Mouse (Mus musculus) thymus, postnatal 4 days (tissue): ENCODE measurements around the gene Smco2.

ENCODE experiments used
- DNase-seq: peaks from one replicate; pipeline ENCODE4 v3.0.0; 2021

Smco2 gene

DNA sequence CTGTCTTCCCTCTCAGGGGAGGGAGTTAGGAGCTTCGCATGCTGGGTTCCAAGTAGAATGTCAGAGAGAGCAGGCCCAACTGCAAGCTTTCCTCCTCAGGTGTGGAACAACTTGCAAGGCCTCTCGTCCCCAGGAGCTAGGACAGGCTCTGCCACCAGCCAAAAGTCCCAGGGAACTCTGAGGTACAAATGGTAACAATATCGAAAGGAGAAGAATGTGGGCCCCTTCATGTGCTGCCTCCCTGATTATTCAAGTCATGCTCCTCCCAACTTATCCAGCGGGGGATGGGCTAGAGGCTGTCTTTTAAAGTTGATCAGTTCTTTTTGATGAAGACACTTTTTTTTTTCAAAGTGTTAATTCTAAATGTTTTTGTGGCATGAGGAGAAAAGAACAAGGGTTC, at the start of gene Smco2:
TSS of gene Smco2 (plus strand) at position 55 of the 400 bp plus-strand sequence.
- no peak for DNase-seq

DNA sequence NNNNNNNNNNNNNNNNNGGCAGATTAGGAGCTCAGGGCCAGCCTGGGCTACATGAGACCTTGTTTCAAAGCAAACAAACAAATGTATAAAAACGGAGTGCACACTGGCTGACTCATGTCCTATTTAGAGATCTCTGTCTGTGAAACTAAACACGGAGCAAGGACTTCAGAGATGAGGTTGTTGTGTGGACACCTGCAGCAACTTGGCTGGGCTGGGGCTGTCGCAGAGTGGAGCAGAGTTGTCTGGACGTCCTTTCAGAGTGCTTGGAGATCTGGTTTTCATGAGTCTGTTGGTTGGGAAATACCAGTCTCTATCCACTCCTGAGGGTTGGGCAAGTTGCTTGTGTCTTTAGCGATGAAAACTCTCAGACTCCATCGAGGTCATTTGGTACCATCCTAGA, 39.9 kb upstream of the Smco2 start:
- DNase-seq, result no peak

DNA sequence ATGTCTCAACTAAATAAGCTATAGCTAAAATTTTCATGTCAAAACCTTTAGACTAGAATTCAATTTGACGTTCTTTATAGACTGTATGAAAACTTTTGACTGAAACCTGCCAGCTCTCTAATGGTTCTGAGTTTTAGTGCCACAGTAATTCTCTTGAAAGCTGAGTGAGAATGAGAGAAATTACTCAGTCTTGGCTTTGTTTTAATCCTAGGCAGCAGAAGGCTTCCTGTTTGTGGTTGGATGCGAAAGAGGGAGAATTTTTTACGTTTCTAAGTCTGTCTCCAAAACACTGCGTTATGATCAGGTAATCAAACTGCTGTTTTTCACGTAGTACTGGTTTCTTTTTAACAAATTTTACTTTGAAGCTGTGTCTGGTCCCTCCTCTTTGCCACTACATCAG, 36.9 kb upstream of the Smco2 start:
- no peak for DNase-seq

DNA sequence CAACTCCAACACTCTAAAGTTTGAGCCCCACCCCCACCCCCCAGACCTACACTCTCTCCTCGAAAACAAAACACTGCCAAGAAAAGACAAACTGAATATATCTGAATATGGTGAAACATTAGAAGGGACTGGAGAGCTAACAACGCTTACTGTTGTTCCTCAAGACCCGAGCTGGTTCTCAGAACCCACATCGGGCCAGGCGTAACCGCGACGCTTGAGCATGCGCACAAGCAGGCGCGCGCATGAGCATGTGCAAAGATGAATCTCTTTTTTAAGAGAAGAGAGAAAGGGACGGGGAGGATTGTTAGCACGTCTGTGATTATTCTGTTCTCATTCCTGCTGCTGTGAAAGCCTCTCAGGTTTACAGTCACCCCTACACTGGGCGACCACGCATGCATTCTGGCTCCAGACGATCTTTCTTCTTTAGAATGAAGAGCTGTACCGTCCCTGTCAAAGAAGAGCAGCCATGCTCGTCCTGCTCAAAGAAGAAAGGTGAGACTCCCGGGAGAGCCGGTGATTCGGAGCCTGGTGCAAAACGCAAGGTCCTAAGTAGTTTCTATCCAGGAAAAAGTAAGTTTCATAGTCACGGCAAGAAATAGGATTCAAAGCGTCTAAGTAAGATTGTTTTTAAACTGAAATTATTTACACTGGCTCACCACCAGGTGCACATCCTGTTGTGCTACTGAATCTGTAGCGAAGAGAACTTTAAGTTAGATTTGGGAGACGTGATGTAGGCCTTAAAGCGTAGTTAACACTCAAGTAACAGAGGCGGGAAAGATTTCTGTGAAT, 29.5 kb upstream of the Smco2 start:
- DNase-seq, result no peak

DNA sequence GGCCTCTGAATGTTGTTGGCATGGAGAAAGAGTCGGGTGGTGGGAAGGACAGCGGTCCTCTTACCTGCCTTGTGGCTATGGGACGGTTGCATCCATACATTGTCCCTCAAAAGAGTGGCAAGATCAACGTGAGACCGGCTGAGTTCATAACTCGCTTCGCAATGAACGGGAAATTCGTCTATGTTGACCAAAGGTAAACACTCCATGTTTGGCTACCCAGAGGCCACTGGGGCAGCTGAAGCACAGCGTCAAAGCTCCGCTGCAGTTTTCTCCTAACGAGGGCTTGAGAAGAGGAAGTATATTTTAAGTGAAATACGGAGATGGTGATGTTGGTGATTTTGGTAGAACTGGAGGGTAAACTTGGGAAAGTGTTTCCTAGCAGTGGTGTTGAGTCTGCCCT, 27.9 kb upstream of the Smco2 start:
- no peak for DNase-seq

DNA sequence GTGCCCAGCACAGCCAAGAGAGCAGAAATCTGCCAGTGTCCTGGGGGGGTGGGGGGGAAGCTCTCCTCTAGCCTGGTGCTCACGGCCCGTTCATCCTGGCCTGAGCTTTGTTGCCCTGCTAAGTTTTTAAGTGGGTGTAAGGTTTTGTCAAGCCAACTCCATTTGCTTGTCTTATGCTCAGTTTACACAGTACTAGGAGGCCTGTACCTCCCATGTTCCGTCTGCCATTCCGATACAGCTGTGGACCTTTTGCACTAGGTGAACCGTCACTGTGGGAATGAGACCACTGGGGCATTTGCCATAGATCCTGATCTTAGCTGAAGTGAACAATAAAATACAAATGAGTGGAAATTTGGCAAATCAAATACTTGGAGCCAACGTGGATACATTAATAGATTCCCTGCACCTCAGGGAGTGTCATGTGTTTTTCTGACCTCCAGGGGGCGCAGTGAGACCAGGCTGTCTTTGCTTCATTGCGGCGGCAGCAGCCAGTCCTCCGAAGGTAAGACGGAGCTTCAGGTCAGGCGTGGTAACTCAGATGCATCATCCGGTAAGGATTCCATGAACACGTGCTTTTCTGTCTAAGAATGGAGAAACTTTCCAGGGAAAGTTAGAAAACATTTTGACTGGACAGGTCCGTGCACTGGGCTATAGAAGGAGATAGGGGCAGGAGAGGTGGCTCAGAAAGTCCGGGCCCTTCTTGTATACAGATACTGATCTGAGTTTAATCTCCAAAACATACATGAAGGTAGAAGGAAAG, 25.0 kb upstream of the Smco2 start:
- DNase-seq, result peak; percentile 78

DNA sequence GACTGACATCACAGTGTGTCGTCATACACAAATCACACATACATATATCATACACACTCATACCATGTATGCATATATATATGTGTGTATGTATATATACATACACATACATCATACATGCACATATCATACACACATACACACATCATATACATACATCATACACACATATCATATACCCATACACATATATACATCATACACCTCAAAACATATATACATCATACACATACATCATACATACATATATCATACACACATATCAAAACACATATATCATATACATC, 24.5 kb upstream of the Smco2 start:
- no peak for DNase-seq

DNA sequence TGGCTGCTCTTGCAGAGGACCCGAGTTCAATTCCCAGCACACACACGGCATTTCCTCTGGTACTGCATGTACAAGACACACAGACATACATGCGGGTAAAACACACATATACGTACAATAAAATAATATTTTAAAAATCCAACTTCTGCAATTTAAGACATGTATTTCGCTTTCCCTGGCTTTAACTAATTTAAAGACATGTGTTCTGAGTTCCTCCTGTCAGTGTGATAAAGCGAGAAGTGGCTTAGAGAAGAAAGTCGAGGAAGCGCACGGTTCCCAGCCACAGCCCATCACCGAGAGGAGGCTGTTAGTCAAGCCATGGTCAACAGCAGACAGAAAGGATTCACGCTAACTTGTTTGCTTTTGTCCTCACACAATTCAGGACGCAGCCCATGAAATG, 18.6 kb upstream of the Smco2 start:
- no peak for DNase-seq

DNA sequence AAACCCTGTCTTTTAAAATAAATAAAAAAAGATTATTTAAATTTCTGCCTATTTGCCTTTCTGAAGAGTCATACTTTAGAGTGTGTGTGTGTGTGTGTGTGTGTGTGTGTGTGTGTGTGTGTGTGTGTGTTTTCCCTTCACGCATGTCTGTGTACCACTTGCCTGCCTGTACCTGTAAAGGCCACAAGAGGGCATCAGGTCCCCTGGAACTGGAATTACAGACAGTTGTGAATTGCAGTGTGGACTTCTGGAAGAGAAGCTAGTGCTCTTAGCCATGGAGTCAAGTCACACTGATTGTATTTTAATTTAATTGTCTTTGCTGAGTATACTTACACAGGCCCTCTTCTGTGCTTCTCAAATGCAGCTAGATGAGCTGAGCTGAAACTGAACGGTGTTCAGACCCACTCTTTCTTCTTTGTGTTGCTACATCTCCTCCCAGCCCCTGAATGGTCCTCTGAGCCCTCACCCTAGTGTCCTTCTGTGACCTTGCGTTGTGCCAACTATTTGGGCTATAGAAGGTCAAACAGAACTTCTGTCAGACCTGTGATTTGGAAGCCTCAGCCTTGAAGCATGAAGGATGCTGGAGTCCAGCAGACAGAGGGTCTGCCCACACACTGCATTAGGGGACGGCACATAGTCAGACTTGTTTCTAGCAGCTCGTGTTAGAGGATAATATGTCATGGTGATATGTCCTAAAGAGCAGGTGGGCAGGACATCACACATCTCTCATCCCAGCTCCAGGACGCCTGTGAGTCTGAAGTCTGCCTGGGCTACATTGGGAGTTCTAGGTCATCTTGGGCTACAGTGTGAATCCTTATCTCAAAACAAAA, 16.2 kb upstream of the Smco2 start:
- peak; percentile 41 for DNase-seq

DNA sequence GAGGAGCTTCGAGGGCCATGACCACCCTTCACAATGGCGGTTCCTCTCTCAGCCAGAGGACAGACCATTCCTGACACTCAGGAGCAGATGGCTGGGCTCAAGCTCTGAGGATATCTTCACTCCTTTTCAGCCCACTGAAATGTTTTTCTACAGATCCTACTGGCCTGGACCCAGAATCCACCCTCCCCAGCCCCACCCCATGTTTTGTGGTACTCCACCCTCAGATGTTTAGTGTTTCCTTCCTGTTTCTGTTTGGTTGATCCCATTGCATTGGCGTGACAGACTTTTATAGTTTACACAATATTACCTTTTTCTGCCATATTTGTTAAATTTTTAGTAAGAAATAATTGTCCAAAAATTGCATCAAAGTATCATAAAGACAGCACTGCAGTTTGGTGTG, 15.6 kb upstream of the Smco2 start:
- no peak for DNase-seq

DNA sequence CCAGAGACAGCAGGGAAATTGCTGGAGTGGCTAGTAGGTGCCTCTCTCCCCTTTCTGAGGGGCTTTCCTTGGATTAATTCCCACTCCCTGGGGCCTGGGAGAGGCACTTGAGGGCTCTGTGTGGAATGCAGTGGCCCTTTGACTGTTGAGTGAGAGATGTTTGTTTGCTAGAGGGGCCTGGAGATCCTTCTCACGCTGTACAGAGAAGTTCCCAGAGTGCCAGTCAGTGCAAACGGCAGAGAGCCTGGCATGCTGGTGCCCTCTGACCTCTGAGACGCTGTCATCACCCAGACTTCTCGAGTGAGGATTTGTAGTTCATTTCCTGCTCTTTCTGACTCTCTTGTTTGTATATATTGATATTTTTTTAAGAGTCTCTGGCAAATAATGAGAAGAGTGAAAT, 14.1 kb upstream of the Smco2 start:
- no peak for DNase-seq

DNA sequence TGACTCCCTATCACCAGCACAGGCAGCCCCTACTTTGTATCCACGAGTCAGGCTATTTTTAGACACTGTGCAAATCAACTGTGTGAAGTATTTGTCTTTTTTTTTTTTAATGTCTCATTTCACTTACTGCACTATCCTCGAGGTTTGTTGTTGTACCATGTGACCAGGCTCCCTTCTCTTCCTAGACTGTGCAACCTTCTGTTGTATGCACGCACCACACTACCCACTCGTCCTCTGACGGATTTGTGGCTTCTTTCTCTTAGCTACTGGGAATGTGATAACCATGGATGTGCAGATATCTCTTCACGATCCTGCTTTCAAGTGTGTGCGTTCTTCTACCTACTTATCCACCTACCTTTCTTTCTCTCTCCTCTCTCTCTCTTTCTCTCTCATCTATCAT, 12.6 kb upstream of the Smco2 start:
- DNase-seq, result no peak

DNA sequence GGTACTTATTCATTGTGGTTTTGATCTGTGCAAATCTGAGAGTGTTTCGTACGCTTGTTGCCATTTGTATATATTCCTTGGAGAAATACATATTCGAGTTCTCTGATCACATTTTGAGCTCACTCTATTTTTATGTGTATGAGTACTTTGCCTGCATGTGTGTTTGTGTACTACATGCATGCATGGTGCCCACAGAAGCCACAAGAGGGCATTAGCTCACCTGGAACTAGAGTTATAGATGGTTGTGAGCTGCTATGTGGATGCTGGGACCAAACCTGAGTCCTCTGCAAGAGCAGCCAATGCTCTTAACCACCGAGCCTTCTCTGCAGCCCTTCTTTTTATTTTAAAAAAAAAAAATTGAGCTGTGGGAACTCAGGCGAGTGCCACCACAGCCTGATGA, 11.5 kb upstream of the Smco2 start:
- no peak for DNase-seq

DNA sequence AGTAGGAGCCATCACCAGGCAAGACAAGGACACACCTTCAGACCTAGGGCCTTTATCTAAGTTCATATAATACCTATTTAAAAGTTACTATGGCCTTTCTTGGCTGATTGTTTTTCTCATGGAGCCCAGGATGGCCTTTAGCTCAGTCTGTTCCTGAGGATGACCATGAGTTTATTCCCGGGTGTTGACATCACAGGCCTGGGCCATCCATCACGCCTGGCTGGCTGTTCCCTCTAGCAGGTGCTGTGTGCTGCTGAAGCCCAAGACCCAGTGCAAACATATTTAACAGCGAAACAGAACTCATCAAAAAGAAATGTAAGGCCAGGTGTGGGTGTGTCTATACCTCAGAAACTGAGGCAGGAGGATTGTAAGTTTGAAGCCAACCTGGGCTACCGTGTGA, 11.0 kb upstream of the Smco2 start:
- DNase-seq, result no peak

DNA sequence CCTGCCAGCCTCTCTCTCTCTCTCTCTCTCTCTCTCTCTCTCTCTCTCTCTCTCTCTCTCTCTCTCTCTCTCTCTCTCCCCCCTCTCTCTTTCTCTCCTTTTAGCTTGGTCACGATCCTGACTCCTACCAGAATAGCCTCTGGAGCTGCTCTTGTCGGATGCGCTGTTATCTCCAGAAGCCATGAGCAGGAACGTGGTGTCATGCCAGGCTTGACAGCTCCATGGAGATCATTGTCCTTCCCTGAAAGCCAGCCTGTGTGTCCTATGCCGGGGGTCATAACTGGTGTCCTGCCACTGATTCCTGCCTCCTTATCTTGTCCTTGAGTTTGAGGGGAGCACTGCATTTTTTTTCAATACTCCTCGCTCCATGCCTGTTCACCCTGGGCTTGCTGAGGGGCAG, 5.0 kb upstream of the Smco2 start:
- DNase-seq, result no peak

DNA sequence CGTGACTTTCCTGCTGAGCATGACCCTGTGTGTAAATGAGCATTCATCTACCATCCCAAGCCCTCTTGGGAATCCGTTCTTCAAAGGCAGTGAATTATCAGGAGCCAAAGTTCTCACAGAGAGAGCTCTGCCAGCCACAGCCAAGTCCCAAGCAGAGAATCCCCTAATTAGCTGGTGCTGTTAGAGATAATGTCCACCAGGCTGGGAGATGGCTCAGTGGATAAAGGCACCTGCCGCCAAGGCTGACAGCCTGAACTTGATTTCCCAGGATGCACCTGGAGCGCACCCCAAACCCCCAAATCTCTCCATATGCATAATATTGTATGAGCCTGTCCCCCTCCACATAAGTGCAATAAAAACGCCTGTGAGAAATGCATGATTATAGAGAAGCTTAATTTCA, 4.6 kb upstream of the Smco2 start:
- no peak for DNase-seq

DNA sequence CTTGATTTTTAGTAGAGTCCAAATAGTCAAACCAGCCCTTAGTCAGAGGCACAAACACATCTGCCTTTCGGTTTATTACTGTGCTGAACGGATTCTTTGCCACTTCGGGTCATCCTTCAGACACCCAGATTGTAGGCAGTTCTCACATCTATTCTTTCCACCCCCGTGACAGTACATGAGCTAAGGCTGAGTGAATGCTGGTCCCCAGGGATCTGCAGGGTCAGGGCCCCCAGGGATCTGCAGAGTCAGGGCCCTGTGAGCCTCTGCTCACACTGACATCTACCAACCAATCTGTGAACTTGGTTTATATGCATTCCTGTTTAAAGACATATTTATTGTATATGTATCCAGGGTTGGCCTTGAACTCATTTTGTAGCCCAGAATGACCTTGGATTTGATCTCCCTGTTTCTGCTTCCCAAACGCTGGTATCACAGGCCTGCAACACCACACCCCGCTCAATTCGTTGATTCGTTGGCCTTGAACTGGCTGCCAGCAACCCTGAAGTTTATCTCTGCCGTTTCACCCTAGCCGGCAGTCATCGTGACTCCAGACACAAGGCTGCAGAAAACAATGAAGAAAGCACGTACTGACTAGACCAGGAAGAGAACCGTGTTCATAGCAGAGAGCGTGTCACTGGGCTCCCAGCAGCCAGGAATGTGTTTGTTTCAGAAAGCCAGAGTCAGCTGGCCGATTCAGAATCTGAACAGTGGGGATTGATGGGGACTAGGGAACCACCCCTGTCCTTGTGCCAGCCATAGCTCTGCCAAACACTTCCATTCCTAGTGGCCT, 3.7 kb upstream of the Smco2 start:
- DNase-seq, result no peak

DNA sequence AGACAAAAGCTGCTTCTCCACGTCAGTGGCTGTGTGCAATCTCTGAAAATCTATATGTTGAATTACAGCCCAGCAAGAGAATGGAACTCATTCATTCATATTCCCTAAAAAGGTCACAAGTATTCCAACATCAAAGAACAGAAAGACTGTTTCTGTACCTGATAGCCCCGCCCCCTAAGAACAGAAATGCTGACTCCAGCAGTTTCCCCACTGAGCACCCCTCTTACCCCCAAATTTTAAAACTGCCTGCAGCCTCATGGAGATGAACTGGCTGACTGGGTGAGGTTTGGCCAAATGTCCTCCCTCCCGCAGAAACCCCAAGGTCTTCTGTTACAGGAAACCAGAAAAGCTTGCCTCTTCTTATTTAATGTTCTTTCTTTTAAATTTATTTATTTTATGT, 2.5 kb upstream of the Smco2 start:
- no peak for DNase-seq

DNA sequence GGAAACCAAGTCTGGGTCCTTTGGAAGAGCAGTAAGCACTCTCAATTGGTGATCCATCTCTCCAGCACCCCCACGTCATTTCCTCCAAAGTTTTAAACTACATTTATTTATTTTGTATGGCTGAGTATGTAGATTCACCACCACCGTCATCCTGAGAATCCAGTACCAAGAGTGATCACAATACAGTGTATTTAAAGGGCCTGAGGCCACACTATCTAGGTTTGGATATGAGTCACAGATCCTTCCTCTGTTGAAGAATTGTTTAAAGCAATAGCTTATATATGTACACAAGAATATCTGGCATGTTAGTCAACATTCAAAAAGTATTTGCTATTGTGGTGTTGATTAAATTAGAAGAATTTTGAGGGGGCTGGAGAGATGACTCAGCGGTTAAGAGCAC, 1.6 kb upstream of the Smco2 start:
- DNase-seq, result no peak

DNA sequence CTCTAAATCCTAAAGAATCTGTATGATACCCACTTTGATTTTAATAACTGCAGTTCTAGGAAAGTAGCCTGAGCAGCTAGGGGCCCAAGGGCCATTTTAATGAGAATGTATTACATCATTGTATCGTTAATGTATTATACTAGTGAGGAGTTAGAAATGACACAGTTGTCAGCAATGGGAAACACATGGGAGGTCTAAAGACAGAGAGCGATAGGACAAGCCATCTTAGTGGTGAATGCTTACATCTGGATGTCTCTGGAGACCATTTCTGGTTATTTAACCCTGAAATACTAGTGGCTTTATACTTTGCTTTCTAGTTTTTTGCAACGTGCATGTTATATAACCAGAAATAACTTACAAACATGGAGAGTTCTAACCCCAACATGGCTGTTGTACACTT, 2.0 kb downstream of the Smco2 start:
- no peak for DNase-seq

DNA sequence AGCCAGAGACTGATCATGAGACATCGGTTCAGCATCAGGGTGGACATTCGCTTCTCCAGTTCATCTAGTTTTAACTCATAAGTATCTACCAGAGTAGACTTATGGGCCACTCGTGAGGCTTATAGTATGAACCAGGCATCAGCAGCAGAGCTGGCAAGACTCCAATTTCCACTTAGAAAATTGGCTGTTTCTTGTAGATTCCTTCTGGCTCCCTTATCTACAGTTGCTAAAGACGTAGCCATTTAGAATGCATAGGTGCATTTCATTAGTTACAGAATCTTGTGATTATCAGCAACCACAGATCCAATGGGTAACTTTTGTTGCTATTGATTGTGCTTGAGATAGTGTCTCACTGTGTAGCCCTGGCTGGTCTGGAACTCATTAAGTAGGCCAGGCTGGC, 2.8 kb downstream of the Smco2 start:
- DNase-seq, result no peak

DNA sequence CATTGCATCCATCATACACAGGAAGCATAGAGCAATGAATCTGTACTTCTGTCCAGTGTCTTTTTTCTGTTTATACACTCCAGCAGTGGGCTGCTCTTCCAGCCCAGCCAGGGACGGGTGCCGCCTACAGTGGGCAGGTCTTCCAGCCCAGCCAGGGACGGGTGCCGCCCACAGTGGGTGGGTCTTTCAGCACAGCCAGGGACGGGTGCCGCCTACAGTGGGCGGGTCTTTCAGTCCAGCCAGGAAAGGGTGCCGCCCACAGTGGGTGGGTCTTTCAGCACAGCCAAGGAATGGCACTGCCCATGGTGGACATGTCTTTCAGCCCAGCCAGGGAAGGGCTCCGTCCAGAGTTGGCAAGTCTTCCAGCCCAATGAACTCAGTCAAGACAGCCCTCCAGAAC, 5.3 kb downstream of the Smco2 start:
- DNase-seq, result no peak

DNA sequence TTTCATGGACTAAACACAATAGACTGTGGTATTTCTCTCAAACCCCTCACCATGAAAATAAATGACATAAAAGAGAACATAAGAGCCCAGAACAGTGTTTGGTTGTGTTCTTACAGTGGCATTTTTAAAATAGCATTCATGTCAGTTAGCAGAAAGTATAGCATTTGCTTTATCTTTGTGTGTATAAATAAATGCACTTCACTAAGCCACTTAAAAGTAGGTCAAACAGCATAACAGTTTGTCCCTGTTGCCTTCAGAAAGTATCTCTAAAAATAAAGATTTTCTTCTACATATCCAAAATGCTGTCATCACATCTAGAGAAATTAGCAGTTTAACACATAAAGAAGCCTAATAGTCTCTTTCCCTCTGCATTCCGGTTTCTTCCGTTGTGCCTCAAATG, 7.5 kb downstream of the Smco2 start:
- no peak for DNase-seq
